Mouse (Mus musculus) liver, embryonic 12.5 days (tissue): ENCODE results near the gene Cbx1. TPM values are rescaled to one million over a fixed set of nuclear protein-coding genes. Genes with fewer than 3 reads are reported as not detected.
"Not testable (repeated sequence)": the region's sequence is repeated elsewhere in the genome, so short reads cannot be mapped to it uniquely, and the experiment has no call there.

Experiments used
- ATAC-seq: fragments of 200-750 bp; cut with Nextera tagmentation; 2 replicates; pipeline ENCODE4 v1.8.0; 2017; ENCODE audit warnings: moderate number of reproducible peaks, mild to moderate bottlenecking, moderate library complexity
- H3K27ac ChIP-seq: fragments of 300-500 bp; sonication (generic); 2 replicates; pipeline ENCODE4 v1.5.1; 2016; ENCODE audit warnings: mild to moderate bottlenecking
- H3K27me3 ChIP-seq: fragments of 300-500 bp; sonication (generic); replicated peaks from 2 replicates; pipeline ENCODE4 v1.6.1; 2016; ENCODE audit warnings: mild to moderate bottlenecking, moderate library complexity
- H3K36me3 ChIP-seq: fragments of 300-500 bp; sonication (generic); 2 replicates; pipeline ENCODE4 v1.6.1; 2016; ENCODE audit warnings: mild to moderate bottlenecking, moderate library complexity
- H3K4me1 ChIP-seq: fragments of 300-500 bp; sonication (generic); 2 replicates; pipeline ENCODE4 v1.6.1; 2016
- H3K4me2 ChIP-seq: fragments of 300-500 bp; sonication (generic); 2 replicates; pipeline ENCODE4 v1.6.1; 2016; ENCODE audit warnings: mild to moderate bottlenecking, moderate library complexity
- H3K4me3 ChIP-seq: fragments of 300-500 bp; sonication (generic); 2 replicates; pipeline ENCODE4 v1.5.1; 2016; ENCODE audit warnings: mild to moderate bottlenecking, moderate library complexity
- H3K9ac ChIP-seq: fragments of 300-500 bp; sonication (generic); 2 replicates; pipeline ENCODE4 v1.6.1; 2016; ENCODE audit warnings: mild to moderate bottlenecking, moderate library complexity
- H3K9me3 ChIP-seq: fragments of 300-500 bp; sonication (generic); replicated peaks from 2 replicates; pipeline ENCODE4 v1.6.1; 2016; ENCODE audit warnings: mild to moderate bottlenecking, moderate library complexity
- whole genome bisulfite sequencing: fragments of 180-500 bp; shearing (Covaris S2); methylation state at CpG from one replicate; pipeline ENCODE4 v1.1.7; 2016; ENCODE audit not compliant: insufficient replicate concordance; 5-methylcytosine and 5-hydroxymethylcytosine counted together
- microRNA counts: library from miRNA; unstranded; fragments of <30 nt; microRNA quantifications from one replicate; lab custom pipeline; 2017
- microRNA-seq: library from miRNA; unstranded; fragments of <30 nt; microRNA quantifications from one replicate; pipeline ENCODE4, GENCODE M21; 2017
- polyA plus RNA-seq: library from polyadenylated mRNA; unstranded; fragments of >200 nt; fragmentation: Nextera tagmentation; extraction: Ambion mirVana; gene quantifications from 2 replicates; pipeline ENCODE4 v1.2.1, GENCODE M21; 2016

The Cbx1 gene
- polyA plus RNA-seq, 1 experiment from 2014 or later, result 52.4 TPM

GRCm38 (mm10) chr11:96848694-96849093, 59.8 kb downstream of the Cbx1 start:
- H3K9ac ChIP-seq, result no peak overlapping the region
- H3K27me3 ChIP-seq, result peaks cover 37% of the 10 kb centered on the region
- H3K9me3 ChIP-seq, result no peaks in the 10 kb centered on the region
- no peak overlapping the region for H3K4me2 ChIP-seq
- H3K36me3 ChIP-seq, result no peaks in the 10 kb centered on the region
- H3K4me3 ChIP-seq, result no peak overlapping the region
- peaks cover 12% of the 10 kb centered on the region for H3K4me1 ChIP-seq
- 61% methylated on average over 9 of the region's 9 CpGs for WGBS
- no peak for ATAC-seq
- no peak overlapping the region for H3K27ac ChIP-seq

DNA sequence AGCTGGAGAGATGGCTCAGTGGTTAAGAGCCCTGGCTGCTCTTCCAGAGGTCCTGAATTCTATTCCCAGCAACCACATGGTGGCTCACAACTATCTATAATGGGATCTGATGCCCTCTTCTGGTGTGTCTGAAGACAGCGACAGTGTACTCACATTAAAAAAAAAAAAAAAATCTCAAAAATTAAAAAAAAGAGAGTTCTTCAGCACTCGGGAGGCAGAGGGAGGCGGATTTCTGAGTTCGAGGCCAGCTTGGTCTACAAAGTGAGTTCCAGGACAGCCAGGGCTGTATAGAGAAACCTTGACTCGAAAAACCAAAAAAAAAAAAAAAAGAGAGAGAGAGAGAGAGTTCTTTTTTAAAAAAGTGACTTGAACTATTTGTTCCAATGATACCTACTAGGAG, 60.2 kb downstream of the Cbx1 start:
- H3K36me3 ChIP-seq, H3K27ac ChIP-seq, H3K9ac ChIP-seq, H3K9me3 ChIP-seq, ATAC-seq: not testable (repeated sequence)
- Histone ChIP-seq H3K4me3 (peak overlapping the region; percentile 58), H3K4me1 (peaks cover 12% of the 10 kb centered on the region), H3K4me2 (peak overlapping the region; percentile 82), H3K27me3 (peaks cover 37% of the 10 kb centered on the region)
- WGBS, result 55% methylated on average over 5 of the region's 5 CpGs

DNA sequence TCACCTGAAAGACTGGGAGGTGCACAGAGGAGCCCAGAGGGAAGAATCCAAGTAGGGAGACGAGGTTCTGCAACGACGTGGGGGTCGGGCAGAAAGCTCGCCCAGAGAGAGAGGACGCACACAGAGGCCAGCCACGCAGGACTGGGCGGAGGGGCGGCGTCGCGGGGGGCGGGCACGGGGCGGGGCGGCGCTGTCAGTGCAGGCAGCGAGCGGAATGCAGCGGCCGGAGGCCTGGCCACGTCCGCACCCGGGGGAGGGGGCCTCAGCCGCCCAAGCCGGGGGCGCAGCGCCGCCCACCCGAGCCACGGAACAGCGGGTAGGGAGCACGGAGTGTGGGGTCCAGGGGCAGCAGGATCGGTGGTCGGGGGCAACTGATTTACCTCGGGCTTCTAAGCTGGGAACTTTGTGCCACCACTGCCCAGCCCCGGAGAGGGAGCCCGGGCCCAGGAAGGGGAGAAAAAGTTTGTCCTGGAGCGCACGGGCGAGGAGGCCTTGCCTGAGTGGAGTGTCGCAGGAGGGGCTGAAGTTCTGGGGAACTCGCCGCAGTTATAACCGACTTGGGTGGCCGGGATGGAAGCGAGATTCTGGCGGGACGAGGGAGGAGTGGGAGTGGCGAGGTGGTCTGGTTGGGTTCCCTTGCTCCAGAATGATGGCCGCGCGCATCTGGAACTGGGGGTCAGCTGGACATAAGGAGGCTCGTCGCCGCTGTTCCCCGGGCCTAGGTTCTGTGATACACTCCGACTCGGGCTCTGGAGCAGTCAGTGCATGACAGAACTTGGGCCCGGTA, 60.9 kb downstream of the Cbx1 start, which contains the start of gene Copz2:
TSS of gene Copz2 (plus strand) at position 190 of the 787 bp plus-strand sequence.
- Histone ChIP-seq H3K27ac (no peak within 1 kb of the TSS), H3K9ac (peak within 1 kb of the TSS; percentile 57), H3K4me3 (peak within 1 kb of the TSS; percentile 58), H3K4me2 (peak within 1 kb of the TSS; percentile 82), H3K27me3 (peaks cover 41% of the 10 kb centered on the region), H3K4me1 (peaks cover 12% of the 10 kb centered on the region), H3K9me3 (no peaks in the 10 kb centered on the region), H3K36me3 (no peaks in the 10 kb centered on the region)
- ATAC-seq, result peak; percentile 51; the same call in 1 of the 2 replicates
- 2% methylated on average over 60 of the region's 60 CpGs for WGBS

- Histone ChIP-seq H3K9me3 (no peaks in the 10 kb centered on the region), H3K27ac (no peak overlapping the region), H3K4me2 (no peak overlapping the region), H3K9ac (no peak overlapping the region), H3K27me3 (peaks cover 23% of the 10 kb centered on the region), H3K36me3 (no peaks in the 10 kb centered on the region), H3K4me3 (no peak overlapping the region), H3K4me1 (peaks cover 21% of the 10 kb centered on the region)
- 57% methylated on average over 5 of the region's 5 CpGs for WGBS
- ATAC-seq, result no peak
Measured at GRCm38 (mm10) chr11:96857446-96857845, 68.5 kb downstream of the Cbx1 start.

MicroRNAs encoded within 50 kb of the gene (microRNA counts, 519-probe panel; counts per million panel counts)
- 5,772 counts per million, percentile 90 among the panel's probes with 10 or more counts for microRNA mmu-miR-152 (lab: Ali Mortazavi, UCI)

Small RNA genes within 50 kb of the gene (microRNA-seq; reads per million reads assigned to microRNA genes)
- gene Mir152, result 132 reads per million, percentile 49 among the genes with 10 or more reads in this experiment

Other genes starting within 250 kb of the Cbx1 start
- 14.3 and 14.4 TPM in 2 replicates for gene Snx11, start 11.6 kb upstream of the Cbx1 start, polyA plus RNA-seq
- 26.7 and 32.4 TPM in 2 replicates for gene Nfe2l1, start 40.8 kb downstream of the Cbx1 start, polyA plus RNA-seq
- gene Copz2, start 60.7 kb downstream of the Cbx1 start, polyA plus RNA-seq, result 25.6 and 26.7 TPM in 2 replicates
- gene Cdk5rap3, start 127.4 kb downstream of the Cbx1 start, polyA plus RNA-seq, result 49.0 and 51.6 TPM in 2 replicates
- 2.4 and 3.2 TPM in 2 replicates for gene Prr15l, start 139.0 kb downstream of the Cbx1 start, polyA plus RNA-seq
- 528 and 553 TPM in 2 replicates for gene Pnpo, start 154.9 kb downstream of the Cbx1 start, polyA plus RNA-seq
- gene Sp2, start 193.8 kb downstream of the Cbx1 start, polyA plus RNA-seq, result 15.5 and 18.5 TPM in 2 replicates
- gene Sp6, start 224.3 kb downstream of the Cbx1 start, polyA plus RNA-seq, result 0.15 and 0.19 TPM in 2 replicates
- gene Scrn2, start 240.8 kb downstream of the Cbx1 start, polyA plus RNA-seq, result 9.8 and 11.0 TPM in 2 replicates